8 mouse cellular contexts compared by ENCODE assay signal in the genomic region with DNA sequence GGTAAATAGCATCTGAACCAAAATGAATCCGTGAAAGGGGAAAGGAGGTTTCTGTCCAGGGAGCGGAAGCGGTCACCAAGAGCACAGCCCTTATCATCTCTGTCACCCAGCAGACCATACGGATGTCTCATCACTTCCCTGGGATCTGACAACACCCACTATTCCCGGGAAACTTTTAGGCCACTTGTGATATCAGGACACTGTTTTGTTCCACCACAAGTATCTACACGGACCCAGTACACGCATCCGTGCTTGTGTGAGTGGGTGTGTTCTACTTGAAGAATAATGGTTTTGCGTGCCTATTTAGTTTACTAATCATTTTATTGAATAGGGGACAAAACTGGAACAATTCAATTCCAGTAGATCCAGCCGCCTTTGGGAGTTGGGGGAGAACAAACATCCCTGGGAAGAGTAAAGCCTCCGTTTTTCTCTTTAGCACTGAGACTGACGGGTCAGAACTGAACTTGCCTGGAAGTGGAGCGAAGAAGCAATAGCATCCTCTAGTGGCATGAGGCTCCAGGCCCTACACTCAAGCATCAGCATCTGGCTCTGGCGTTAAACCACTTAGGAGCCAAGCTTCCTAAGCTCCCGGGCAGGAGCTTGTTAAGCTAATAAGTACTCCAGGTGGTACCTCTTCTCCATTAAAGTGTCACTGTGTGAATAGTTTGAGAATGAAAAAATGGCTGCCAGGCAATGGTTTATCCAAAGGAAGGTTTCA. TPM values are rescaled to one million over a fixed set of nuclear protein-coding genes. Genes with fewer than 3 reads are reported as not detected.
DNase-seq lines count a peak whose midpoint lies in the region; ATAC-seq and TF ChIP-seq lines count a peak whose summit lies in the region.

No protein-coding gene starts in this region.

- H3K27me3 ChIP-seq in hindbrain, embryonic 16.5 days (replicated peaks; ENCODE audit: control insufficient read depth, insufficient read depth, low read length): no peaks in the 10 kb centered on the region
- no peaks in the 10 kb centered on the region for H3K27me3 ChIP-seq in midbrain, embryonic 15.5 days (replicated peaks)

- ATAC-seq in hindbrain, embryonic 16.5 days: peak; percentile 92
- ATAC-seq in midbrain, embryonic 15.5 days (replicated peaks): peak; percentile 92

- no peak overlapping the region for H3K27ac ChIP-seq in hindbrain, embryonic 16.5 days (ENCODE audit: low read depth, low read length)
- no peak overlapping the region for H3K27ac ChIP-seq in left cerebral cortex, adult 2 months
- no peak overlapping the region for H3K27ac ChIP-seq in midbrain, embryonic 15.5 days

- WGBS in hindbrain, embryonic 16.5 days: 62% methylated on average over 15 of the region's 15 CpGs
- WGBS in midbrain, embryonic 15.5 days: 60% methylated on average over 15 of the region's 15 CpGs

- no peaks in the 10 kb centered on the region for H3K9me3 ChIP-seq in hindbrain, embryonic 16.5 days (ENCODE audit: control insufficient read depth, low read length)
- H3K9me3 ChIP-seq in midbrain, embryonic 15.5 days: no peaks in the 10 kb centered on the region

- no peak overlapping the region for H3K4me2 ChIP-seq in hindbrain, embryonic 16.5 days (ENCODE audit: low read length)
- H3K4me2 ChIP-seq in midbrain, embryonic 15.5 days: no peak overlapping the region

- no peak overlapping the region for H3K4me3 ChIP-seq in hindbrain, embryonic 16.5 days (ENCODE audit: low read length)
- H3K4me3 ChIP-seq in left cerebral cortex, adult 2 months: no peak overlapping the region
- no peak overlapping the region for H3K4me3 ChIP-seq in midbrain, embryonic 15.5 days

- no peaks in the 10 kb centered on the region for H3K36me3 ChIP-seq in hindbrain, embryonic 16.5 days (ENCODE audit: control insufficient read depth, insufficient read depth, low read length)
- no peaks in the 10 kb centered on the region for H3K36me3 ChIP-seq in midbrain, embryonic 15.5 days (replicated peaks)

- no peaks in the 10 kb centered on the region for H3K4me1 ChIP-seq in hindbrain, embryonic 16.5 days (ENCODE audit: control insufficient read depth, insufficient read depth, low read depth, low read length)
- H3K4me1 ChIP-seq in midbrain, embryonic 15.5 days: no peaks in the 10 kb centered on the region

- H3K9ac ChIP-seq in hindbrain, embryonic 16.5 days (ENCODE audit: low read depth, low read length): no peak overlapping the region
- H3K9ac ChIP-seq in midbrain, embryonic 15.5 days: no peak overlapping the region

- intact Hi-C loops in left cerebral cortex, adult 2 months (cut with DNase I): loop anchor here (2.0 kb wide), 1 partner anchor 1012 kb away; no protein-coding TSS in a partner anchor

- peak; percentile 7 for DNase-seq in adrenal gland, adult 8-10 months
- DNase-seq in adrenal gland, postnatal 4 days (ENCODE audit: low spot score in 2 of 2): no peak
- DNase-seq in cerebellum, adult 11-12 months: peak; percentile 31
- peak; percentile 33 to 82 for DNase-seq in frontal cortex, adult 2 months (ENCODE audit: extremely low spot score in 1 of 2, low spot score in 1 of 2)
- peak; percentile 53 to 56 for DNase-seq in left cerebral cortex, adult 2 months (ENCODE audit: extremely low spot score in 1 of 2, low spot score in 2 of 2)
- no peak for DNase-seq in thymus, postnatal 4 days

- peak; percentile 94 for TF ChIP-seq CTCF in left cerebral cortex, adult 2 months (IDR thresholded peaks at IDR 0.05)

RNA-seq across cellular contexts. Expression of gene C7, which starts 5.4 kb away (rescaled TPM):
- 10 to 100 TPM; 12.9 to 50.2 (median 30.7) TPM for total RNA-seq in adrenal gland, adult 8-10 months (2022)
- total RNA-seq in adrenal gland, postnatal 4 days (2021): 10 to 100 TPM; 13.3 to 13.8 TPM
- polyA plus RNA-seq in frontal cortex, adult 2 months (2012; rRNA removed): 0.59 and 0.84 TPM in 2 replicates
- polyA plus RNA-seq in hindbrain, embryonic 16.5 days (2015; fragmentation: Nextera tagmentation; extraction: Ambion mirVana): 0.11 and 0.12 TPM in 2 replicates
- under 1 TPM; 0.65 to 0.81 TPM for total RNA-seq in left cerebral cortex, adult 2 months (2021)
- polyA plus RNA-seq in midbrain, embryonic 15.5 days (2015; fragmentation: Nextera tagmentation; extraction: Ambion mirVana): 0.06 and 0.12 TPM in 2 replicates

RNA-seq across cellular contexts. Expression of gene Card6, which starts 39.4 kb away (rescaled TPM):
- total RNA-seq in adrenal gland, adult 8-10 months (2022): 10 to 100 TPM in 3 of 4 experiments, 1 to 10 TPM in 1; 9.5 to 12.0 (median 10.8) TPM
- total RNA-seq in adrenal gland, postnatal 4 days (2021): 1 to 10 TPM; 6.6 to 8.6 TPM
- 0.84 and 0.90 TPM in 2 replicates for polyA plus RNA-seq in frontal cortex, adult 2 months (2012; rRNA removed)
- polyA plus RNA-seq in hindbrain, embryonic 16.5 days (2015; fragmentation: Nextera tagmentation; extraction: Ambion mirVana): 0.42 and 0.56 TPM in 2 replicates
- total RNA-seq in left cerebral cortex, adult 2 months (2021): 1 to 10 TPM; 2.2 to 2.7 TPM
- 0.32 and 0.39 TPM in 2 replicates for polyA plus RNA-seq in midbrain, embryonic 15.5 days (2015; fragmentation: Nextera tagmentation; extraction: Ambion mirVana)

RNA-seq across cellular contexts. Expression of gene Rpl37, which starts 47.5 kb away (rescaled TPM):
- 100 to 1,000 TPM; 411 to 520 (median 488) TPM for total RNA-seq in adrenal gland, adult 8-10 months (2022)
- total RNA-seq in adrenal gland, postnatal 4 days (2021): 100 to 1,000 TPM; 526 to 531 TPM
- polyA plus RNA-seq in frontal cortex, adult 2 months (2012; rRNA removed): 1,075 and 1,203 TPM in 2 replicates
- polyA plus RNA-seq in hindbrain, embryonic 16.5 days (2015; fragmentation: Nextera tagmentation; extraction: Ambion mirVana): 243 and 252 TPM in 2 replicates
- total RNA-seq in left cerebral cortex, adult 2 months (2021): 100 to 1,000 TPM; 252 to 283 TPM
- polyA plus RNA-seq in midbrain, embryonic 15.5 days (2015; fragmentation: Nextera tagmentation; extraction: Ambion mirVana): 261 and 286 TPM in 2 replicates

Comparison
In these comparisons a context has a peak if more than half of its experiments do, and no peak if none do; other contexts are left out.
1. DNase-seq: peak in adrenal gland, adult 8-10 months (single experiment), cerebellum, adult 11-12 months (single experiment), frontal cortex, adult 2 months (2 of 2) and left cerebral cortex, adult 2 months (2 of 2); none in adrenal gland, postnatal 4 days (0 of 2) and thymus, postnatal 4 days (single experiment).
2. RNA of gene C7, which starts 5.4 kb away (total RNA-seq): 12.9 to 50.2 TPM in adrenal gland, adult 8-10 months and 13.3 to 13.8 TPM in adrenal gland, postnatal 4 days; 0.65 to 0.81 TPM in left cerebral cortex, adult 2 months; every median in the first group is over 4 times any median in the second.